35 mouse cellular contexts compared by ENCODE assay signal in genomic region chr10:13813591-13813990, GRCm38 (mm10). TPM values are rescaled to one million over a fixed set of nuclear protein-coding genes. Genes with fewer than 3 reads are reported as not detected.
DNase-seq lines count a peak whose midpoint lies in the region; ATAC-seq and TF ChIP-seq lines count a peak whose summit lies in the region.
"Had no signal": no experiment of that assay in that cellular context is flagged by ENCODE, and none has a peak within 500 bp of the region (broad histone marks: within the 10 kb centered on the region; RNA-seq: fewer than 3 reads in every experiment).

No protein-coding gene starts in this region.

- H3K4me2 ChIP-seq in limb, embryonic 11.5 days (ENCODE audit: low read depth, severe bottlenecking) = no peak overlapping the region
- H3K4me2 ChIP-seq: embryonic facial prominence, embryonic 12.5 days; heart, embryonic 11.5 days; hindbrain, embryonic 13.5 days; limb, embryonic 12.5 days; liver, embryonic 12.5 days; midbrain, embryonic 12.5 days; neural tube, embryonic 12.5 days had no signal

- no peaks in the 10 kb centered on the region for H3K27me3 ChIP-seq in limb, embryonic 11.5 days (ENCODE audit: control insufficient read depth, insufficient read depth, low read length)
- H3K27me3 ChIP-seq in limb, embryonic 10.5 days (ENCODE audit: low read depth, poor library complexity, severe bottlenecking) = no peaks in the 10 kb centered on the region
- H3K27me3 ChIP-seq: embryonic facial prominence, embryonic 12.5 days; hindbrain, embryonic 13.5 days; limb, embryonic 12.5 days; liver, embryonic 12.5 days; megakaryocyte, embryonic 14.5 days; midbrain, embryonic 12.5 days; neural tube, embryonic 12.5 days; Patski had no signal

- no peak overlapping the region for H3K4me3 ChIP-seq in limb, embryonic 11.5 days (ENCODE audit: low read depth, low read length)
- no peak overlapping the region for H3K4me3 ChIP-seq in limb, embryonic 10.5 days
- no peak overlapping the region for H3K4me3 ChIP-seq in layer of hippocampus, adult 2 months
- H3K4me3 ChIP-seq: embryonic facial prominence, embryonic 12.5 days; hindbrain, embryonic 13.5 days; limb, embryonic 12.5 days; liver, embryonic 12.5 days; megakaryocyte, embryonic 14.5 days; midbrain, embryonic 12.5 days; myocyte; neural tube, embryonic 12.5 days had no signal

- H3K4me1 ChIP-seq in limb, embryonic 11.5 days (ENCODE audit: control insufficient read depth, insufficient read depth, low read length) = no peaks in the 10 kb centered on the region
- H3K4me1 ChIP-seq in limb, embryonic 10.5 days = no peaks in the 10 kb centered on the region
- H3K4me1 ChIP-seq: embryonic facial prominence, embryonic 12.5 days; hindbrain, embryonic 13.5 days; limb, embryonic 12.5 days; liver, embryonic 12.5 days; megakaryocyte, embryonic 14.5 days; midbrain, embryonic 12.5 days; neural tube, embryonic 12.5 days had no signal

- no peak for ATAC-seq in limb, embryonic 11.5 days (ENCODE audit: insufficient number of reproducible peaks, low FRiP score, low TSS enrichment, low read depth)
- ATAC-seq: forebrain, embryonic 14.5 days; intestine, embryonic 16.5 days; liver, embryonic 12.5 days; liver, postnatal 0 days; Patski had no signal

- no peaks in the 10 kb centered on the region for H3K9me3 ChIP-seq in limb, embryonic 11.5 days (ENCODE audit: control insufficient read depth, low read length)
- no peaks in the 10 kb centered on the region for H3K9me3 ChIP-seq in limb, embryonic 10.5 days (replicated peaks)
- H3K9me3 ChIP-seq: embryonic facial prominence, embryonic 12.5 days; hindbrain, embryonic 13.5 days; limb, embryonic 12.5 days; liver, embryonic 12.5 days; megakaryocyte, embryonic 14.5 days; midbrain, embryonic 12.5 days; neural tube, embryonic 12.5 days had no signal

- intact Hi-C loops in gastrocnemius, postnatal 14 days (cut with DNase I; ENCODE audit: low total_unique reads) = no loop called here

- no peak overlapping the region for H3K9ac ChIP-seq in limb, embryonic 11.5 days (ENCODE audit: low read length)
- H3K9ac ChIP-seq: embryonic facial prominence, embryonic 12.5 days; hindbrain, embryonic 13.5 days; limb, embryonic 12.5 days; liver, embryonic 12.5 days; liver, postnatal 0 days; midbrain, embryonic 12.5 days; neural tube, embryonic 12.5 days had no signal

- no peaks in the 10 kb centered on the region for H3K36me3 ChIP-seq in limb, embryonic 11.5 days (ENCODE audit: control insufficient read depth, insufficient read depth, low read length)
- no peaks in the 10 kb centered on the region for H3K36me3 ChIP-seq in limb, embryonic 10.5 days
- H3K36me3 ChIP-seq: embryonic facial prominence, embryonic 12.5 days; hindbrain, embryonic 13.5 days; limb, embryonic 12.5 days; liver, embryonic 12.5 days; midbrain, embryonic 12.5 days; neural tube, embryonic 12.5 days had no signal

- H3K27ac ChIP-seq in limb, embryonic 11.5 days (replicated peaks; ENCODE audit: low read depth, low read length) = no peak overlapping the region
- no peak overlapping the region for H3K27ac ChIP-seq in limb, embryonic 10.5 days
- no peak overlapping the region for H3K27ac ChIP-seq in layer of hippocampus, adult 2 months
- H3K27ac ChIP-seq: embryonic facial prominence, embryonic 12.5 days; hindbrain, embryonic 13.5 days; limb, embryonic 12.5 days; liver, embryonic 12.5 days; midbrain, embryonic 12.5 days; neural tube, embryonic 12.5 days had no signal

- WGBS in limb, embryonic 11.5 days = 95% methylated on average over 5 of the region's 5 CpGs
- WGBS in limb, embryonic 10.5 days = 94% methylated on average over 5 of the region's 5 CpGs

- TF ChIP-seq CTCF in layer of hippocampus, adult 2 months (conservative IDR thresholded peaks at IDR 0.05) = no peak

- DNase-seq in gastrocnemius, adult 18-20 months (ENCODE audit: low spot score) = peak; percentile 53
- no peak for DNase-seq in gastrocnemius, postnatal 14 days
- peak; percentile 7 for DNase-seq in limb, embryonic 11.5 days (ENCODE audit: low spot score)
- no peak for DNase-seq in limb, embryonic 10.5 days (ENCODE audit: low spot score)
- DNase-seq in adrenal gland, adult 8-10 months = peak; percentile 87
- peak; percentile 50 for DNase-seq in brain, adult 2 months (ENCODE audit: low read depth, low spot score)
- DNase-seq in layer of hippocampus, adult 2 months (ENCODE audit: low spot score in 2 of 2) = no peak
- DNase-seq in right cerebral cortex, postnatal 4 days = no peak
- DNase-seq: cerebellum, adult 9-11 months; embryo, embryonic 11 days; heart, adult 18-20 months; heart, postnatal 4 days; kidney, adult 8-10 months; kidney, postnatal 10 days; layer of hippocampus, adult 9-11 months; liver, postnatal 0 days; lung, postnatal 4 days; retina, postnatal 1 day; right cerebral cortex, postnatal 14 days; spleen, adult 18-20 months; thymus, adult 18-20 months; thymus, postnatal 25 days had no signal

RNA-seq across cellular contexts. Expression of gene Aig1, which starts 55.2 kb away (rescaled TPM):
- total RNA-seq in gastrocnemius, adult 18-20 months (2021) = 10 to 100 TPM; 14.8 to 15.7 TPM
- 10 to 100 TPM; 34.7 to 38.2 TPM for total RNA-seq in gastrocnemius, postnatal 14 days (2021)
- 11.5 and 12.0 TPM in 2 replicates for polyA plus RNA-seq in limb, embryonic 11.5 days (2014; fragmentation: Nextera tagmentation; extraction: Ambion mirVana)
- polyA plus RNA-seq in limb, embryonic 10.5 days (2016; fragmentation: Nextera tagmentation; extraction: Ambion mirVana) = 10.4 and 11.2 TPM in 2 replicates
- total RNA-seq in adrenal gland, adult 8-10 months (2022) = 10 to 100 TPM; 24.8 to 38.4 (median 30.6) TPM
- total RNA-seq in layer of hippocampus, adult 2 months (2021) = 10 to 100 TPM; 57.3 to 61.1 TPM
- total RNA-seq: MEL had no signal

Comparison
In these comparisons a context has a peak if more than half of its experiments do, and no peak if none do; other contexts are left out.
1. DNase-seq: peak in gastrocnemius, adult 18-20 months (single experiment), limb, embryonic 11.5 days (single experiment), adrenal gland, adult 8-10 months (single experiment) and brain, adult 2 months (single experiment); none in gastrocnemius, postnatal 14 days (single experiment), limb, embryonic 10.5 days (single experiment), layer of hippocampus, adult 2 months (0 of 2) and right cerebral cortex, postnatal 4 days (single experiment).